Mouse (Mus musculus) liver, embryonic 13.5 days (tissue): ENCODE measurements around the gene Sstr2. TPM values are rescaled to one million over a fixed set of nuclear protein-coding genes. Genes with fewer than 3 reads are reported as not detected.
A peak's percentile ranks its signal among the peaks of the same experiment; 100 is the strongest.

Source experiments
- ATAC-seq: fragments of 200-750 bp; cut with Nextera tagmentation; 2 replicates; pipeline ENCODE4 v1.8.0; 2017; ENCODE audit warnings: low read depth, mild to moderate bottlenecking, moderate number of reproducible peaks, moderate library complexity
- DNase-seq: peaks from one replicate; pipeline ENCODE4 v3.0.0; 2022
- H3K27ac ChIP-seq: fragments of 300-500 bp; sonication (generic); 2 replicates; pipeline ENCODE4 v1.5.1; 2015; ENCODE audit warnings: moderate library complexity, mild to moderate bottlenecking, inconsistent platforms
- H3K27me3 ChIP-seq: fragments of 300-500 bp; sonication (generic); 2 replicates; pipeline ENCODE4 v1.6.1; 2015; ENCODE audit warnings: mild to moderate bottlenecking, inconsistent platforms
- H3K36me3 ChIP-seq: fragments of 300-500 bp; sonication (generic); 2 replicates; pipeline ENCODE4 v1.6.1; 2015; ENCODE audit warnings: mild to moderate bottlenecking, inconsistent platforms
- H3K4me1 ChIP-seq: fragments of 300-500 bp; sonication (generic); replicated peaks from 2 replicates; pipeline ENCODE4 v1.6.1; 2015; ENCODE audit warnings: inconsistent platforms
- H3K4me2 ChIP-seq: fragments of 300-500 bp; sonication (generic); 2 replicates; pipeline ENCODE4 v1.6.1; 2015; ENCODE audit warnings: inconsistent platforms, mild to moderate bottlenecking, moderate library complexity
- H3K4me3 ChIP-seq: fragments of 300-500 bp; sonication (generic); replicated peaks from 2 replicates; pipeline ENCODE4 v1.5.1; 2015; ENCODE audit warnings: mild to moderate bottlenecking, inconsistent platforms
- H3K9ac ChIP-seq: fragments of 300-500 bp; sonication (generic); 2 replicates; pipeline ENCODE4 v1.6.1; 2015; ENCODE audit warnings: mild to moderate bottlenecking, inconsistent platforms
- H3K9me3 ChIP-seq: fragments of 300-500 bp; sonication (generic); replicated peaks from 2 replicates; pipeline ENCODE4 v1.6.1; 2016; ENCODE audit warnings: inconsistent platforms
- WGBS: fragments of 180-500 bp; shearing (Covaris S2); methylation state at CpG from one replicate; pipeline ENCODE4 v1.1.7; 2015; ENCODE audit not compliant: insufficient replicate concordance; 5-methylcytosine and 5-hydroxymethylcytosine counted together
- polyA plus RNA-seq: library from polyadenylated mRNA; unstranded; fragments of >200 nt; fragmentation: Nextera tagmentation; extraction: Ambion mirVana; gene quantifications from 2 replicates; pipeline ENCODE4 v1.2.1, GENCODE M21; 2015

The Sstr2 gene
- polyA plus RNA-seq, result 2.7 and 2.9 TPM in 2 replicates

DNA sequence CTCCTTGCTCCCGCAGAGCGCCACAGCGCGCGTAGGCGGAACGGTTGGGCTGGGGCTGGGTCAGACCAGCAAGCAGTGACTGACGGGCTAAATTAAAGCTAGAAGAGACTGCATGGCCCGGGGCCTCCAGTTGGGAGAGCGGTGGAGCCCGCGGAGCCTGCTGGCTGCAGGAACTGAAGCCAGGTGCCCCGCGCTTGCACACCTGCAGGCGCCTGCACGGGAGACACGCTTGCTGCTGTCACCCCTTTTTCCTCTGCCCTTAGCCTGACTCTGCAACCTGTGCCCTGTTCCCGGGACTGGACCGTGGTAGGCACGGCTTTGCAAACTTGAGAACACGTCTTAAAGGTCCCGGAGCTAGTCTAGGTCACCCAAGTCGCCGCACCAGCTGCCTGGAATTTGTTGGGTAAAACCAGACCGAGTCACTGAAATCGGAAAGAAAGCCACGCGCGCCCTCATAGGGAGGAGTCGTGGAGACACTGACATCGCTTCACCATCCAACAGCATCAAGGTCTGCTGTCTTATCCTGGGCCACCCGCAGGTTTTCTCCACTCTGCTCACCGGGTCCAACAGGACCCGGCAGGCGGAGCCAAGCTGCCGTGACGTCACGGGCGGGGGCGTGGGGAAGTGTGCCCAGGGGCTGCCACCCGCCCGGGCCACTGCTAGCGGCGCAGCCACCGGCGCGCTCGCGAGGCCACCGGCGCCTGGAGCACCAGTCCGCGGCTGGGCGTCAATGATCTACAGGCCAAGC, at the start of gene Sstr2:
Gene Sstr2, plus strand, starts transcription at position 671 of the 748 bp plus-strand sequence.
- WGBS, result 3% methylated on average over 54 of the region's 54 CpGs
- H3K36me3 ChIP-seq, result no peaks in the 10 kb centered on the region
- H3K27me3 ChIP-seq, result peaks cover 49% of the 10 kb centered on the region
- no peaks in the 10 kb centered on the region for H3K9me3 ChIP-seq
- H3K4me2 ChIP-seq, result peak within 1 kb of the TSS; percentile 65
- DNase-seq (peak; percentile 10), ATAC-seq (peak; percentile 19)
- H3K27ac ChIP-seq, result 0 out of 2 replicates have a peak within 1 kb of the TSS, but pooled peaks have one; percentile 58
- peaks cover 14% of the 10 kb centered on the region; the same call in 1 of the 2 replicates for H3K4me1 ChIP-seq
- H3K4me3 ChIP-seq, result peak within 1 kb of the TSS; percentile 49
- H3K9ac ChIP-seq, result peak within 1 kb of the TSS; percentile 26; the same call in 1 of the 2 replicates

DNA sequence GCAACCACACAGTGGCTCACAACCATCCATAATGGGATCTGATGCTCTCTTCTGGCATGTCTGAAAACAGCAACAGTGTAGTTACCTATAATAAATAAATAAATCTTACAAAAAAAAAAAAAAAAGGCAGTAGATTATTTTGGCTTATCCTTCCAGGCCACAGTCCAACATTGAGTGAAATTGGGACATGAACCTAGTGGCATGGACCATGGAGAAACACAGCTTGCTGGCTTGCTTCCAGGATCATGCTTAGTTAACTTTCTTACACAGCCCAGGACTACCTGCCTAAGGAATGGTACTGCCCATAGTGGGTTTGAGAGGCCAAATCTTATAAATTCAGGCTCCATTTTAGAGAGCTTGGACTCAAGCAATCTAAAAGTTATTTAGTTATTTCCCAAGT, 47.5 kb upstream of the Sstr2 start:
- Histone ChIP-seq H3K4me1 (no peaks in the 10 kb centered on the region), H3K27ac (no peak overlapping the region), H3K4me3 (no peak overlapping the region), H3K4me2 (no peak overlapping the region), H3K9me3 (no peaks in the 10 kb centered on the region), H3K36me3 (no peaks in the 10 kb centered on the region), H3K9ac (no peak overlapping the region), H3K27me3 (no peaks in the 10 kb centered on the region)
- no peak for DNase-seq
- no peak for ATAC-seq

- H3K9me3 ChIP-seq, result no peaks in the 10 kb centered on the region
- H3K4me2 ChIP-seq, result no peak overlapping the region
- H3K36me3 ChIP-seq, result no peaks in the 10 kb centered on the region
- no peak overlapping the region for H3K9ac ChIP-seq
- no peaks in the 10 kb centered on the region for H3K4me1 ChIP-seq
- 57% methylated on average over 6 of the region's 6 CpGs for WGBS
- no peak for ATAC-seq
- H3K4me3 ChIP-seq, result no peak overlapping the region
- H3K27me3 ChIP-seq, result no peaks in the 10 kb centered on the region
- DNase-seq, result no peak
- H3K27ac ChIP-seq, result no peak overlapping the region
Observed at GRCm38 (mm10) chr11:113572641-113573040, 46.5 kb upstream of the Sstr2 start.

DNA sequence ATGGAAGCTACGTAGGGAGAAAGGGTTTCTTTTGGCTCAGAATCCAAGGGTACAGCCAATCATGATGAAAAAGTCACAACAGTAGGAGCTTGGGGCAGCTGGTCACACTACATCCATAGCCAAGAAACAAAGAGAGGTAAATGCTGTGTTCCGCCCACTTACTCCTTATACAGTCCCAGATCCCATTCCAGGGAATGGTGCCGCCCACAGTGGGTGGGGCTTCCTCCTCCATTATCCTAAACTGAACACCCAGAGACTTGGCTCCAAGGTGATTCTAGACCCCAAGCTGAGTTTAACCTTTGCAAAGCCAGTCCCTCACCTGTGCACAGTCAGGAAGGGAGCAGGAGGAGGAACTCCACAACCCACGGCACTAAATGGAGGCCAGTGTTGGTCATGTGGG, 41.9 kb upstream of the Sstr2 start:
- H3K4me3 ChIP-seq, result no peak overlapping the region
- no peaks in the 10 kb centered on the region for H3K9me3 ChIP-seq
- DNase-seq, result no peak
- no peaks in the 10 kb centered on the region for H3K36me3 ChIP-seq
- H3K9ac ChIP-seq, result no peak overlapping the region
- H3K4me1 ChIP-seq, result no peaks in the 10 kb centered on the region
- no peaks in the 10 kb centered on the region for H3K27me3 ChIP-seq
- no peak overlapping the region for H3K4me2 ChIP-seq
- no peak overlapping the region for H3K27ac ChIP-seq
- WGBS, result 64% methylated on average over 4 of the region's 4 CpGs
- ATAC-seq, result no peak

GRCm38 (mm10) chr11:113583879-113584661, 35.1 kb upstream of the Sstr2 start:
- Histone ChIP-seq H3K27me3 (no peaks in the 10 kb centered on the region), H3K4me1 (0 out of 2 replicates have a peak, but pooled peaks cover under 1% of the 10 kb centered on the region), H3K36me3 (no peaks in the 10 kb centered on the region), H3K4me2 (no peak overlapping the region), H3K4me3 (no peak overlapping the region), H3K9ac (no peak overlapping the region), H3K27ac (no peak overlapping the region), H3K9me3 (no peaks in the 10 kb centered on the region)
- ATAC-seq, result no peak
- no peak for DNase-seq
- 54% methylated on average over 11 of the region's 11 CpGs for WGBS

DNA sequence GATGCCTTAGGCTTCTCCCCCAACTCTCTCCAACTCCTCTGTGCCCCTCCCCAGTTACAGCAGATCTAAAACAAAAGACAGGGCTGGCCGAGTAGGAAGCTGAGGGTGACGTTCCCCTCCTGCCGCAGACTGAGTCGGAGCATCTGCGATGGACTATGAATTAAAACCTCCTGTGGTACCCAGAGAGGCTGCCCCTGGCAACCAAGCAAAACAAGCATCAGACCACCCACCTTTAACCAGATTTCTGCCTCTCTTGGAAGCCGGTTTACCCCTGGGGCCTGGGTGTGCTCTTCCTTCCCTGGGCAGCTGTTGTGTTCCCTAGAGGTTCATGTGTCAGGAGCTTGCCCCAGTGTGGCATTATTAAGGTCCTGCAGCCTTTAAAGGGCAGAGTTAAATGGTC, 32.7 kb upstream of the Sstr2 start:
- no peak overlapping the region for H3K9ac ChIP-seq
- no peak for ATAC-seq
- H3K36me3 ChIP-seq, result no peaks in the 10 kb centered on the region
- no peaks in the 10 kb centered on the region for H3K27me3 ChIP-seq
- no peak overlapping the region for H3K4me3 ChIP-seq
- 70% methylated on average over 6 of the region's 6 CpGs for WGBS
- DNase-seq, result no peak
- no peak overlapping the region for H3K4me2 ChIP-seq
- H3K9me3 ChIP-seq, result no peaks in the 10 kb centered on the region
- 0 out of 2 replicates have a peak, but pooled peaks cover 4% of the 10 kb centered on the region for H3K4me1 ChIP-seq
- H3K27ac ChIP-seq, result no peak overlapping the region

GRCm38 (mm10) chr11:113588936-113589335, 30.2 kb upstream of the Sstr2 start:
- no peak for ATAC-seq
- H3K9me3 ChIP-seq, result no peaks in the 10 kb centered on the region
- H3K9ac ChIP-seq, result no peak overlapping the region
- H3K27ac ChIP-seq, result no peak overlapping the region
- H3K27me3 ChIP-seq, result no peaks in the 10 kb centered on the region
- WGBS, result 54% methylated on average over 3 of the region's 3 CpGs
- DNase-seq, result no peak
- no peak overlapping the region for H3K4me3 ChIP-seq
- no peak overlapping the region for H3K4me2 ChIP-seq
- H3K36me3 ChIP-seq, result no peaks in the 10 kb centered on the region
- H3K4me1 ChIP-seq, result 0 out of 2 replicates have a peak, but pooled peaks cover 4% of the 10 kb centered on the region

GRCm38 (mm10) chr11:113595144-113595543, 24.0 kb upstream of the Sstr2 start:
- no peak overlapping the region for H3K9ac ChIP-seq
- no peaks in the 10 kb centered on the region for H3K27me3 ChIP-seq
- H3K4me2 ChIP-seq, result no peak overlapping the region
- no peak overlapping the region for H3K4me3 ChIP-seq
- no peaks in the 10 kb centered on the region for H3K36me3 ChIP-seq
- no peak overlapping the region for H3K27ac ChIP-seq
- ATAC-seq (no peak), DNase-seq (no peak)
- no peaks in the 10 kb centered on the region for H3K9me3 ChIP-seq
- 64% methylated on average over 5 of the region's 5 CpGs for WGBS
- no peaks in the 10 kb centered on the region for H3K4me1 ChIP-seq

- ATAC-seq (no peak), DNase-seq (no peak)
- Histone ChIP-seq H3K9me3 (no peaks in the 10 kb centered on the region), H3K36me3 (no peaks in the 10 kb centered on the region), H3K9ac (no peak overlapping the region), H3K4me2 (no peak overlapping the region), H3K4me3 (no peak overlapping the region), H3K27ac (no peak overlapping the region), H3K27me3 (no peaks in the 10 kb centered on the region), H3K4me1 (0 out of 2 replicates have a peak, but pooled peaks cover 3% of the 10 kb centered on the region)
- WGBS, result 68% methylated on average over 3 of the region's 3 CpGs
Observed at GRCm38 (mm10) chr11:113597632-113598031, 21.5 kb upstream of the Sstr2 start.

DNA sequence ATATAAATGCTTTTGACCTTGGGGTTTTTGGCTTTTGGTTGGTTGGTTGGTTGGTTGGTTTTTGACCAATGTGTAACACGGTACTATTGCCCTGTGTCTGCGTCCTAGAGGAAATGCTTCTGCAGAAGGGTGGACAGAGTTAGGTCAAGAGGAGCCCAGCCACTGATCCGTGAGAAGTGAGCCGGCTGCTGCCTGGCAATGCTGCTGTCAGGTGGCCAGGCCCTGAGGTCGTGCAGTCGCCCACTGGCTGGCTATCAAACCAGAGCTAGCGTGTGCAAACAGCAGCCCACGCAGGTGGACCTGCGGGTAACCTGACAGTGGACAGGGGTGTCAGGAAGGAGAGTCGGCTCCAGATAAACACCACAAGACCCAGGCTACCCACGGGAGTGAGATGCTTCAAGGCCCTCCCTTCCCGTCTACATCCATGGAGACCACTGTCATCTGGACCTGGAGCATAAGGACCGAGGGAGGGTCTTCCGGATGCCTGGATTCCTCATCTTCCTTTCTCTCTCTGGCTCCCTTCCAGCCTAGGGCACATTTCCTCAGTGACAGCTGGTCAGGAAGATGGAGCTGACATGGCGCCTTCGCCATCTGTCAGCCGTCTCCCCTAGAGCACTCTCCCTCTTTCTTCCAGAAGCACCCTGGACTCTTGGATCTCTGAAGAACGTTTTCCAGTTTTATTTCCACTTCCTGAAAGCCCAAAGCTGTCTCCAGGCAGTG, 18.5 kb upstream of the Sstr2 start:
- H3K4me1 ChIP-seq, result 0 out of 2 replicates have a peak, but pooled peaks cover 3% of the 10 kb centered on the region
- no peaks in the 10 kb centered on the region for H3K9me3 ChIP-seq
- DNase-seq (no peak), ATAC-seq (no peak)
- WGBS, result 65% methylated on average over 18 of the region's 18 CpGs
- H3K4me3 ChIP-seq, result no peak overlapping the region
- H3K27me3 ChIP-seq, result no peaks in the 10 kb centered on the region
- no peak overlapping the region for H3K9ac ChIP-seq
- H3K4me2 ChIP-seq, result no peak overlapping the region
- H3K27ac ChIP-seq, result no peak overlapping the region
- H3K36me3 ChIP-seq, result no peaks in the 10 kb centered on the region
